In the genomic region with DNA sequence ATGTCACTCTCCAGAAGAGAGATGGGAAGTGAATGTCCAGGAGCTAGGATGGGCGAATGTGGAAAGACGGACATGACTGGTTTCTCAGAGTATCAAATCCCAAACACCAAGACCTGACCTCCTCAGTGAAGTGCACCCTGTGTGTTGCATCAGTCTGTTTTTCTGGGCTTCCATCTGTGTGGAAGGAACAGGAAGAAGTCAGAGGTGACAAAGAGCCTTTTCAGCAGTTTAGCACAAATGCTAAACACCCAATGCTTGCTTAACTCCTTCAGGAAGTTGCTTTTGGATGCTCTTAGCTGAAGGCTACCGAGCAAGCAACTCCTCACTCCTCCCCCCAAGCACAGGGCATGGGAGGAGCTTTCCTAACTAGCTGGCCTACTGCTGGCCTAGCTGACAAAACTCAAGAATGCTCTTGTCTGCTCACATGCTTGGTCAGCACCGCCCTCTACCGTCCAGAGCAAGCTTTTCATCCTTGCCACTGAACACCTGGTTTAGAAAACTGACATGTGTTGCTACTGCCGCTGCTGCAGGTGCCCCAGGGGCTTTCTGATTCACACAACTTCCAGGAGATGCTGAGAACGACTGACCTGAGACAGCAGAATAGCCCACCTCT, we compare ENCODE assay signal across 8 mouse cellular contexts.
A peak's percentile ranks its signal among the peaks of the same experiment; 100 is the strongest.
DNase-seq lines count a peak whose midpoint lies in the region; ATAC-seq lines count a peak whose summit lies in the region.

No protein-coding gene starts in this region.

- H3K27ac ChIP-seq in forebrain, embryonic 11.5 days (ENCODE audit: low read depth, low read length): no peak overlapping the region
- H3K27ac ChIP-seq in heart, embryonic 15.5 days: no peak overlapping the region
- H3K27ac ChIP-seq in liver, embryonic 13.5 days: no peak overlapping the region
- no peak overlapping the region for H3K27ac ChIP-seq in stomach, embryonic 15.5 days

- no peak overlapping the region for H3K4me3 ChIP-seq in forebrain, embryonic 11.5 days (ENCODE audit: low read depth, low read length)
- H3K4me3 ChIP-seq in heart, embryonic 15.5 days: no peak overlapping the region
- H3K4me3 ChIP-seq in liver, embryonic 13.5 days (replicated peaks): no peak overlapping the region
- no peak overlapping the region for H3K4me3 ChIP-seq in stomach, embryonic 15.5 days (replicated peaks)

- H3K4me1 ChIP-seq in forebrain, embryonic 11.5 days (replicated peaks; ENCODE audit: control insufficient read depth, insufficient read depth, low read length): no peaks in the 10 kb centered on the region
- H3K4me1 ChIP-seq in heart, embryonic 15.5 days (replicated peaks): peaks cover 2% of the 10 kb centered on the region; the same call in 1 of the 2 replicates
- no peaks in the 10 kb centered on the region for H3K4me1 ChIP-seq in liver, embryonic 13.5 days (replicated peaks)
- no peaks in the 10 kb centered on the region for H3K4me1 ChIP-seq in stomach, embryonic 15.5 days

- no peaks in the 10 kb centered on the region for H3K9me3 ChIP-seq in forebrain, embryonic 11.5 days (ENCODE audit: control insufficient read depth, low read length)
- H3K9me3 ChIP-seq in heart, embryonic 15.5 days (replicated peaks): no peaks in the 10 kb centered on the region
- H3K9me3 ChIP-seq in liver, embryonic 13.5 days (replicated peaks): no peaks in the 10 kb centered on the region
- H3K9me3 ChIP-seq in stomach, embryonic 15.5 days: no peaks in the 10 kb centered on the region

- H3K9ac ChIP-seq in forebrain, embryonic 11.5 days (ENCODE audit: low read length): no peak overlapping the region
- no peak overlapping the region for H3K9ac ChIP-seq in heart, embryonic 15.5 days
- H3K9ac ChIP-seq in liver, embryonic 13.5 days: no peak overlapping the region
- H3K9ac ChIP-seq in stomach, embryonic 15.5 days: no peak overlapping the region

- 26% methylated on average over 7 of the region's 7 CpGs for WGBS in forebrain, embryonic 11.5 days
- WGBS in heart, embryonic 15.5 days: 21% methylated on average over 7 of the region's 7 CpGs
- 20% methylated on average over 7 of the region's 7 CpGs for WGBS in liver, embryonic 13.5 days (ENCODE audit: insufficient replicate concordance)
- WGBS in stomach, embryonic 15.5 days: 24% methylated on average over 7 of the region's 7 CpGs

- H3K4me2 ChIP-seq in forebrain, embryonic 11.5 days (ENCODE audit: low read depth, low read length, severe bottlenecking): no peak overlapping the region
- H3K4me2 ChIP-seq in heart, embryonic 15.5 days: no peak overlapping the region
- H3K4me2 ChIP-seq in liver, embryonic 13.5 days: no peak overlapping the region
- H3K4me2 ChIP-seq in stomach, embryonic 15.5 days: no peak overlapping the region

- peaks cover 5% of the 10 kb centered on the region; the same call in 1 of the 2 replicates for H3K36me3 ChIP-seq in forebrain, embryonic 11.5 days (ENCODE audit: control insufficient read depth, insufficient read depth, low read length)
- H3K36me3 ChIP-seq in heart, embryonic 15.5 days: no peaks in the 10 kb centered on the region
- H3K36me3 ChIP-seq in liver, embryonic 13.5 days: no peaks in the 10 kb centered on the region
- no peaks in the 10 kb centered on the region for H3K36me3 ChIP-seq in stomach, embryonic 15.5 days

- peak; percentile 89 for DNase-seq in CD4-positive, CD25-positive, alpha-beta regulatory T cell, adult 2 months (ENCODE audit: low read depth, low spot score)
- peak; percentile 36 for DNase-seq in brain, embryonic 18.5 days (ENCODE audit: low read depth, low spot score)
- DNase-seq in forebrain, embryonic 11.5 days (ENCODE audit: low spot score): peak; percentile 79
- DNase-seq in kidney, postnatal 14 days: peak; percentile 91
- DNase-seq in liver, embryonic 13.5 days: peak; percentile 8
- DNase-seq in neural tube, embryonic 10.5 days (ENCODE audit: extremely low spot score, low spot score): peak; percentile 57

- no peaks in the 10 kb centered on the region for H3K27me3 ChIP-seq in forebrain, embryonic 11.5 days (ENCODE audit: control insufficient read depth, insufficient read depth, low read length)
- H3K27me3 ChIP-seq in heart, embryonic 15.5 days: no peaks in the 10 kb centered on the region
- no peaks in the 10 kb centered on the region for H3K27me3 ChIP-seq in liver, embryonic 13.5 days
- H3K27me3 ChIP-seq in stomach, embryonic 15.5 days (replicated peaks): no peaks in the 10 kb centered on the region

- peak; percentile 78 for ATAC-seq in forebrain, embryonic 11.5 days (replicated peaks; ENCODE audit: low FRiP score)
- peak; percentile 81 for ATAC-seq in heart, embryonic 15.5 days (replicated peaks; ENCODE audit: insufficient number of reproducible peaks, insufficient read depth, low FRiP score, low read depth)
- ATAC-seq in liver, embryonic 13.5 days (ENCODE audit: low read depth): peak; percentile 61; the same call in 1 of the 2 replicates
- peak; percentile 66 for ATAC-seq in stomach, embryonic 15.5 days (ENCODE audit: insufficient read depth, low FRiP score, low read depth)

Comparison
In these comparisons a context has a peak if more than half of its experiments do, and no peak if none do; other contexts are left out.
1. DNase-seq: peak in every context shown above with its lines; median percentile 91 in kidney, postnatal 14 days; 89 in CD4-positive, CD25-positive, alpha-beta regulatory T cell, adult 2 months; 79 in forebrain, embryonic 11.5 days; 57 in neural tube, embryonic 10.5 days; 36 in brain, embryonic 18.5 days; 8 in liver, embryonic 13.5 days.